Mouse (Mus musculus): ENCODE data around the gene Ifi44. TPM values are rescaled to one million over a fixed set of nuclear protein-coding genes. Genes with fewer than 3 reads are reported as not detected.

Gene Ifi44
- 1.7 and 6.0 TPM in 2 replicates for polyA plus RNA-seq (2012; rRNA removed; ENCODE audit: low replicate concordance)

DNA sequence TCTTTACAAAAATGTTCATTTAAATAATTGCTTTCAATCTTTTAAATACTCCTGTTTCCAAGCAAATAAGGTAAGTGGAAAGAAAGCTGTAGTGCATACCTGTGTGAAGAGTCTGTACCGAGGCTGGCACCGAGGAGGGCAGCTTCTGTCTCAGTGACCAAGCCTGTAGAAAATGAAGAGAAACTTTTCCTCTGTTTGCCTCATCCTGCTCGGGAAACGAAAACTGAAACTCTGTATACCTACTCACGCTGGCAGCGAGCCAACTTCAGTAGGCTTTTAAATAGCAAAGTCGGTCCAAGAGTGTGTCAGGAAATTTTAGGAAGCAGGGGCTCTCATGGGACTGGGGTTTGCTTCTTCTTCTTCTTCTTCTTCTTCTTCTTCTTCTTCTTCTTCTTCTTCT is at the start of gene Ifi44:
Ifi44 (minus strand) TSS at position 224 of the 400 bp plus-strand sequence.

Other genes starting within 250 kb of the Ifi44 start
- gene Ifi44l, start 12.9 kb upstream of the Ifi44 start, polyA plus RNA-seq (2012; rRNA removed; ENCODE audit: low replicate concordance): not detected in 2 replicates
- gene Ptgfr, start 87.7 kb upstream of the Ifi44 start, polyA plus RNA-seq (2012; rRNA removed; ENCODE audit: low replicate concordance): 1.6 and 4.0 TPM in 2 replicates

All from mammary gland, adult 2 months (tissue).